Mouse (Mus musculus) 416B (cell line): ENCODE measurements at regions not wholly inside any gene's neighbourhood (a gene's known extent, or its start where the extent isn't known, plus 50 kb on each side); places are given as distances from the start of the nearest gene placed in this dataset.

Source experiments
- DNase-seq: peaks from one replicate; pipeline ENCODE4 v3.0.0; 2011; ENCODE audit warnings: low read depth

DNA sequence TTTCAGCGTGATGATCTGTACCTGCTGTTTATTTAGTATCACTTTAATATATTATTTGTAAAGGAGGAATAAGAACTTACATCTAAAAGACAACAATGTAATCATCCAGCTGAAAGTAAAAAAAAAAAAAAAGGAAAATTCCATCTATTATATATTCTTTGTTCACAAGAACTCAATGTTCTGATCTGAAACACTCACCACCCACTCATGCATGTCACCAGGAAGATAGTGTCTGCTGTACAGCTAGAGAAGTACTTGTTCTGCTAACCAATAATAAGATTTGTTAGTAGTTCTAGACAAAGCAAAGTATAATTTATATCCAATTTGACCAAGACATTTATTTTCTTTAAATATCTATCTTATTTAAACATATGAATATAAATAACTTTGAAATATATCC lies 189.3 kb upstream of the Slitrk5 start:
- no peak for DNase-seq

DNA sequence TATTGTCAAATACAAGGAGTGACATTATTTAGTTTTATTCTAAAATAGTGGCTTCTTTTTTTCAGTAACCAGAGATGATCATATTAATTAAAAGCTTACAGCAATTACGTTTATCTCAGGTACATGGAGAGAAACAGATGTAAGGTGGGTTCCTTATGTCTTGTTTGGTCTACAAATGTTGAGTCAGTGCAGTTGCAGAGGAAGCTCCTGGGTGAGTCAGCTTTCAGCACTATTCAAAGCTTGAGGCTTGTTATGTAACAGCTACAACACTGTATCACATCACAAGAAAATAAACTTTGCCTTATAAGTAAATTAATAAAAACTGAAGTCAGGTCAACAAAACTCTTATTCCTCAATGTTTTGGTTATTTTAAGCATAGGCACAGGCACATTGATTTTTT lies 188.0 kb upstream of the Slitrk5 start:
- DNase-seq, result peak; percentile 8
